Mouse (Mus musculus): ENCODE results near the gene Asb1. TPM values are rescaled to one million over a fixed set of nuclear protein-coding genes. Genes with fewer than 3 reads are reported as not detected.
A peak's percentile ranks its signal among the peaks of the same experiment; 100 is the strongest.

Gene Asb1
- polyA plus RNA-seq, 1 experiment from 2014 or later, result 6.3 TPM

GRCm38 (mm10) chr1:91581206-91581605 is 40.9 kb downstream of the Asb1 start:
- no peaks in the 10 kb centered on the region for H3K36me3 ChIP-seq
- ATAC-seq (ENCODE audit: insufficient read depth, low FRiP score, low read depth), result no peak
- no peaks in the 10 kb centered on the region for H3K9me3 ChIP-seq
- no peak overlapping the region for H3K9ac ChIP-seq
- WGBS, result 73% methylated on average over 2 of the region's 2 CpGs
- H3K4me2 ChIP-seq, result no peak overlapping the region
- H3K4me3 ChIP-seq (replicated peaks), result no peak overlapping the region
- no peaks in the 10 kb centered on the region for H3K27me3 ChIP-seq (replicated peaks)
- 0 out of 2 replicates have a peak, but pooled peaks cover 3% of the 10 kb centered on the region for H3K4me1 ChIP-seq
- no peak overlapping the region for H3K27ac ChIP-seq

- 0 out of 2 replicates have a peak overlapping the region, but pooled peaks have one; percentile 26 for H3K27ac ChIP-seq
- WGBS, result 61% methylated on average over 17 of the region's 17 CpGs
- no peak overlapping the region for H3K9ac ChIP-seq
- no peak overlapping the region for H3K4me3 ChIP-seq (replicated peaks)
- H3K9me3 ChIP-seq, result no peaks in the 10 kb centered on the region
- no peaks in the 10 kb centered on the region for H3K4me1 ChIP-seq
- no peaks in the 10 kb centered on the region for H3K27me3 ChIP-seq (replicated peaks)
- ATAC-seq (ENCODE audit: insufficient read depth, low FRiP score, low read depth), result peak; percentile 59; the same call in 1 of the 2 replicates
- no peaks in the 10 kb centered on the region for H3K36me3 ChIP-seq
- no peak overlapping the region for H3K4me2 ChIP-seq
These were observed 44.9 kb downstream of the Asb1 start for GRCm38 (mm10) chr1:91584969-91585835.

GRCm38 (mm10) chr1:91589738-91590137 is 49.4 kb downstream of the Asb1 start:
- Histone ChIP-seq H3K4me2 (no peak overlapping the region), H3K27ac (no peak overlapping the region), H3K4me1 (no peaks in the 10 kb centered on the region), H3K9me3 (no peaks in the 10 kb centered on the region), H3K9ac (no peak overlapping the region), H3K36me3 (no peaks in the 10 kb centered on the region), H3K27me3 (replicated peaks) (no peaks in the 10 kb centered on the region), H3K4me3 (replicated peaks) (no peak overlapping the region)
- no peak for ATAC-seq (ENCODE audit: insufficient read depth, low FRiP score, low read depth)
- 44% methylated on average over 6 of the region's 6 CpGs for WGBS

GRCm38 (mm10) chr1:91595521-91596020 is 55.2 kb downstream of the Asb1 start:
- Histone ChIP-seq H3K9me3 (no peaks in the 10 kb centered on the region), H3K4me1 (peaks cover 1% of the 10 kb centered on the region; the same call in 1 of the 2 replicates), H3K4me2 (no peak overlapping the region), H3K27me3 (replicated peaks) (no peaks in the 10 kb centered on the region), H3K4me3 (replicated peaks) (no peak overlapping the region), H3K36me3 (no peaks in the 10 kb centered on the region), H3K27ac (no peak overlapping the region), H3K9ac (no peak overlapping the region)
- 91% methylated on average over 9 of the region's 9 CpGs for WGBS
- no peak for ATAC-seq (ENCODE audit: insufficient read depth, low FRiP score, low read depth)

GRCm38 (mm10) chr1:91597611-91598010 is 57.3 kb downstream of the Asb1 start:
- no peaks in the 10 kb centered on the region for H3K27me3 ChIP-seq (replicated peaks)
- no peak overlapping the region for H3K4me3 ChIP-seq (replicated peaks)
- no peak overlapping the region for H3K4me2 ChIP-seq
- ATAC-seq (ENCODE audit: insufficient read depth, low FRiP score, low read depth), result no peak
- no peaks in the 10 kb centered on the region for H3K36me3 ChIP-seq
- H3K27ac ChIP-seq, result no peak overlapping the region
- H3K4me1 ChIP-seq, result peaks cover 8% of the 10 kb centered on the region; the same call in 1 of the 2 replicates
- 83% methylated on average over 5 of the region's 5 CpGs for WGBS
- H3K9ac ChIP-seq, result no peak overlapping the region
- no peaks in the 10 kb centered on the region for H3K9me3 ChIP-seq

GRCm38 (mm10) chr1:91600671-91601361 is 60.5 kb downstream of the Asb1 start:
- H3K4me2 ChIP-seq, result no peak overlapping the region
- 33% methylated on average over 9 of the region's 9 CpGs for WGBS
- H3K27ac ChIP-seq, result no peak overlapping the region
- peak; percentile 72 for ATAC-seq (ENCODE audit: insufficient read depth, low FRiP score, low read depth)
- H3K4me1 ChIP-seq, result peaks cover 8% of the 10 kb centered on the region; the same call in 1 of the 2 replicates
- H3K9ac ChIP-seq, result no peak overlapping the region
- no peaks in the 10 kb centered on the region for H3K27me3 ChIP-seq (replicated peaks)
- H3K36me3 ChIP-seq, result no peaks in the 10 kb centered on the region
- no peak overlapping the region for H3K4me3 ChIP-seq (replicated peaks)
- no peaks in the 10 kb centered on the region for H3K9me3 ChIP-seq

- 69% methylated on average over 2 of the region's 2 CpGs for WGBS
- Histone ChIP-seq H3K9ac (no peak overlapping the region), H3K27ac (no peak overlapping the region)
These were observed 61.2 kb downstream of the Asb1 start for GRCm38 (mm10) chr1:91601362-91602096.

GRCm38 (mm10) chr1:91605632-91606031 is 65.3 kb downstream of the Asb1 start:
- Histone ChIP-seq H3K9me3 (no peaks in the 10 kb centered on the region), H3K9ac (no peak overlapping the region), H3K27ac (no peak overlapping the region), H3K4me2 (no peak overlapping the region), H3K4me1 (peaks cover 6% of the 10 kb centered on the region; the same call in 1 of the 2 replicates), H3K27me3 (replicated peaks) (no peaks in the 10 kb centered on the region), H3K36me3 (no peaks in the 10 kb centered on the region), H3K4me3 (replicated peaks) (no peak overlapping the region)
- ATAC-seq (ENCODE audit: insufficient read depth, low FRiP score, low read depth), result no peak
- WGBS, result 62% methylated on average over 14 of the region's 14 CpGs

More at GRCm38 (mm10) chr1:91601362-91602096, 61.2 kb downstream of the Asb1 start:
- H3K36me3 ChIP-seq, result no peaks in the 10 kb centered on the region
- no peaks in the 10 kb centered on the region for H3K9me3 ChIP-seq
- H3K4me2 ChIP-seq, result no peak overlapping the region
- no peaks in the 10 kb centered on the region for H3K27me3 ChIP-seq (replicated peaks)
- H3K4me3 ChIP-seq (replicated peaks), result no peak overlapping the region
- no peak for ATAC-seq (ENCODE audit: insufficient read depth, low FRiP score, low read depth)
- peaks cover 8% of the 10 kb centered on the region; the same call in 1 of the 2 replicates for H3K4me1 ChIP-seq

- no peak overlapping the region for H3K4me2 ChIP-seq
- H3K4me3 ChIP-seq (replicated peaks), result no peak overlapping the region
- no peaks in the 10 kb centered on the region for H3K27me3 ChIP-seq (replicated peaks)
- peaks cover 8% of the 10 kb centered on the region for H3K4me1 ChIP-seq
- H3K36me3 ChIP-seq, result no peaks in the 10 kb centered on the region
- H3K9me3 ChIP-seq, result no peaks in the 10 kb centered on the region
- 94% methylated on average over 7 of the region's 7 CpGs for WGBS
- no peak overlapping the region for H3K9ac ChIP-seq
- ATAC-seq (ENCODE audit: insufficient read depth, low FRiP score, low read depth), result no peak
- no peak overlapping the region for H3K27ac ChIP-seq
These were observed 66.4 kb downstream of the Asb1 start for GRCm38 (mm10) chr1:91606701-91607100.

GRCm38 (mm10) chr1:91607141-91607540 is 66.8 kb downstream of the Asb1 start:
- Histone ChIP-seq H3K4me3 (replicated peaks) (no peak overlapping the region), H3K9ac (no peak overlapping the region), H3K36me3 (no peaks in the 10 kb centered on the region), H3K4me1 (peaks cover 11% of the 10 kb centered on the region), H3K27ac (no peak overlapping the region), H3K9me3 (no peaks in the 10 kb centered on the region), H3K4me2 (no peak overlapping the region), H3K27me3 (replicated peaks) (no peaks in the 10 kb centered on the region)
- 75% methylated on average over 6 of the region's 6 CpGs for WGBS
- no peak for ATAC-seq (ENCODE audit: insufficient read depth, low FRiP score, low read depth)
